In the genomic region with DNA sequence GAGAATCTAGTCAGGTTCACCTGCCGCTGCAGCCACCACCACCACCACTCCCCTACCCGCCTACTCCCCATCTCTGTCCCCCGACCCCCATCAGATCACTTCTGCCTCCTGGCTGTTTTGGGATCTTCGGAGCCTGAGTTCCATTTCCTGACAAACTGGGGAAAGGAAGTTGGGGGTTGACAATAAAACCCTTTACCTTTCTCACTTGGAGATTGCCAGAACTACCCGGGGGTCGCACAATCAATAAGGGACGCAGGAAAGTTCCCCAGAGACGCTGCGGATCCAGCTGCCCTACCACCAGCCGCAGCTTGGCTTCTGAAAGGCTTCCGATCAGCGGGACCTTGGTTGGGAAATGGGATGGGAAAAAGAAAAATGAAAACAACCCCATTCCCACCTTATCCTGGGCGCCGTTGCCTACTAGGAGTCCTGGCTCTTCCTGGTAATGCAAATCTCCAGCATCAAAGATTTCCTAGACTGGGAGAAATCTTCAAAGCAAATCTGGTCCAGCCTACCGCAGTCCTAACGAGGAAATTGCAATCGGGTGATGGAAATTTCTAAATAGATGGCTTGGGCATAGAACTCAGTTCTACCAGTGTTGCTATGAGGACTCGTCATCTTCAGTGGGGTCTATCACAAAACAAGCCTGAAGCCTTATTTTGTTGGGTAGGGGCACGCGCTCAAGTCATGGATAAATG, we compare ENCODE assay signal across 9 mouse cellular contexts. TPM values are rescaled to one million over a fixed set of nuclear protein-coding genes. Genes with fewer than 3 reads are reported as not detected.
DNase-seq lines count a peak whose midpoint lies in the region; ATAC-seq and TF ChIP-seq lines count a peak whose summit lies in the region.
"Had no signal": no experiment of that assay in that cellular context is flagged by ENCODE, and none has a peak within 500 bp of the region (broad histone marks: within the 10 kb centered on the region; RNA-seq: fewer than 3 reads in every experiment).

No protein-coding gene starts in this region.

- 15% methylated on average over 20 of the region's 20 CpGs for WGBS in heart, embryonic 12.5 days
- WGBS in forebrain, postnatal 0 days, result 15% methylated on average over 20 of the region's 20 CpGs
- 8% methylated on average over 20 of the region's 20 CpGs for WGBS in liver, embryonic 16.5 days (ENCODE audit: insufficient replicate concordance)

- ATAC-seq in heart, embryonic 12.5 days (ENCODE audit: insufficient number of reproducible peaks, low FRiP score), result no peak
- no peak for ATAC-seq in forebrain, postnatal 0 days
- ATAC-seq in liver, embryonic 16.5 days (ENCODE audit: low read depth), result no peak
- ATAC-seq in megakaryocyte progenitor cell, adult 5-6 weeks (replicated peaks; ENCODE audit: poor library complexity), result no peak

- intact Hi-C loops in heart, postnatal 10 days (cut with DNase I), result no loop called here

- peak; percentile 21 for TF ChIP-seq CTCF in forebrain, postnatal 0 days (IDR thresholded peaks at IDR 0.05; ENCODE audit: low read depth)

- H3K27ac ChIP-seq in heart, embryonic 12.5 days (ENCODE audit: poor library complexity, severe bottlenecking), result peak overlapping the region; percentile 66
- no peak overlapping the region for H3K27ac ChIP-seq in ES-E14 (ENCODE audit: insufficient read depth, low read depth, low read length, poor library complexity, severe bottlenecking)
- peak overlapping the region; percentile 88 for H3K27ac ChIP-seq in forebrain, postnatal 0 days (ENCODE audit: low read depth, low read length)
- peak overlapping the region; percentile 81 for H3K27ac ChIP-seq in liver, embryonic 16.5 days (ENCODE audit: low read length)

- peak overlapping the region; percentile 91 for H3K4me2 ChIP-seq in heart, embryonic 12.5 days
- peak overlapping the region; percentile 87 for H3K4me2 ChIP-seq in forebrain, postnatal 0 days (ENCODE audit: low read depth)
- peak overlapping the region; percentile 97 for H3K4me2 ChIP-seq in liver, embryonic 16.5 days (ENCODE audit: low read depth, low read length)

- no peaks in the 10 kb centered on the region for H3K27me3 ChIP-seq in heart, embryonic 12.5 days (replicated peaks)
- H3K27me3 ChIP-seq in forebrain, postnatal 0 days (ENCODE audit: insufficient read depth, low read length), result no peaks in the 10 kb centered on the region
- H3K27me3 ChIP-seq in liver, embryonic 16.5 days (ENCODE audit: control insufficient read depth, insufficient read depth, low read depth, low read length), result no peaks in the 10 kb centered on the region

- peak overlapping the region; percentile 77 for H3K9ac ChIP-seq in heart, embryonic 12.5 days
- peak overlapping the region; percentile 74 for H3K9ac ChIP-seq in ES-E14 (ENCODE audit: insufficient read depth, low read depth, low read length, poor library complexity, severe bottlenecking)
- H3K9ac ChIP-seq in forebrain, postnatal 0 days, result peak overlapping the region; percentile 67
- H3K9ac ChIP-seq in liver, embryonic 16.5 days (ENCODE audit: low read depth, low read length), result peak overlapping the region; percentile 65

- no peaks in the 10 kb centered on the region for H3K9me3 ChIP-seq in heart, embryonic 12.5 days (replicated peaks)
- H3K9me3 ChIP-seq in ES-E14 (ENCODE audit: control insufficient read depth, insufficient read depth, low read depth, low read length), result no peaks in the 10 kb centered on the region
- no peaks in the 10 kb centered on the region for H3K9me3 ChIP-seq in forebrain, postnatal 0 days (ENCODE audit: low read length)
- no peaks in the 10 kb centered on the region for H3K9me3 ChIP-seq in liver, embryonic 16.5 days (replicated peaks; ENCODE audit: control insufficient read depth, low read length)

- in situ Hi-C loops in ES-E14 (cut with MboI; ENCODE audit: low sequenced_read_pairs in 2 of 2, unreplicated experiment in 2 of 2), result no loop called here

- peaks cover 26% of the 10 kb centered on the region for H3K36me3 ChIP-seq in heart, embryonic 12.5 days
- H3K36me3 ChIP-seq in ES-E14 (ENCODE audit: control insufficient read depth, insufficient read depth, low read length, poor library complexity, severe bottlenecking), result peaks cover 21% of the 10 kb centered on the region
- peaks cover 30% of the 10 kb centered on the region for H3K36me3 ChIP-seq in forebrain, postnatal 0 days (ENCODE audit: insufficient read depth)
- peaks cover under 1% of the 10 kb centered on the region; the same call in 1 of the 2 replicates for H3K36me3 ChIP-seq in liver, embryonic 16.5 days (ENCODE audit: control insufficient read depth, insufficient read depth)

- no peak for DNase-seq in heart, postnatal 10 days
- DNase-seq in ES-E14 (ENCODE audit: low read depth, low spot score), result no peak
- no peak for DNase-seq in forebrain, postnatal 0 days
- no peak for DNase-seq in right cerebral cortex, postnatal 36 days (ENCODE audit: low spot score in 2 of 2)
- DNase-seq in layer of hippocampus, adult 8-10 months (ENCODE audit: low spot score in 2 of 2), result no peak

- H3K4me1 ChIP-seq in heart, embryonic 12.5 days (replicated peaks), result peaks cover 18% of the 10 kb centered on the region
- H3K4me1 ChIP-seq in ES-E14 (ENCODE audit: control insufficient read depth in 2 of 2, insufficient read depth in 2 of 2, low read length in 2 of 2, poor library complexity in 1 of 2), result peaks cover 5 to 7% of the 10 kb centered on the region in 2 experiments; a peak in 1 of 4 replicates
- H3K4me1 ChIP-seq in forebrain, postnatal 0 days (ENCODE audit: insufficient read depth), result peaks cover 20% of the 10 kb centered on the region
- peaks cover 16% of the 10 kb centered on the region for H3K4me1 ChIP-seq in liver, embryonic 16.5 days (ENCODE audit: control insufficient read depth, low read depth, low read length)

- peak overlapping the region; percentile 70 for H3K4me3 ChIP-seq in heart, embryonic 12.5 days
- peak overlapping the region; percentile 75 to 79 for H3K4me3 ChIP-seq in ES-E14 (ENCODE audit: insufficient read depth in 1 of 2, low read depth in 1 of 2, low read length in 2 of 2, poor library complexity in 1 of 2, severe bottlenecking in 1 of 2)
- peak overlapping the region; percentile 66 for H3K4me3 ChIP-seq in forebrain, postnatal 0 days (ENCODE audit: low read depth, low read length)
- peak overlapping the region; percentile 69 for H3K4me3 ChIP-seq in liver, embryonic 16.5 days (ENCODE audit: low read depth, low read length)

TF ChIP-seq in ES-E14, 5 proteins besides CTCF, POLR2A, EP300 and RAD21 (continues in another document):
- no peak for TF ChIP-seq ZNF384 (IDR thresholded peaks at IDR 0.05; ENCODE audit: low read depth, low read length)
- no peak for TF ChIP-seq HCFC1 (IDR thresholded peaks at IDR 0.05; ENCODE audit: borderline replicate concordance, insufficient read depth, low read length)

RNA-seq across cellular contexts. Expression of gene Qpctl, which starts 0.8 kb away (rescaled TPM):
- 10.0 TPM in 2 replicates for polyA plus RNA-seq in heart, embryonic 12.5 days (2016; fragmentation: Nextera tagmentation; extraction: Ambion mirVana)
- 1 to 10 TPM; 6.4 to 8.2 TPM for total RNA-seq in heart, postnatal 10 days (2021)
- total RNA-seq in ES-E14 (2012; rRNA removed), result 8.1 and 11.7 TPM in 2 replicates
- total RNA-seq in forebrain, postnatal 0 days (2014; rRNA removed), result 12.3 and 14.4 TPM in 2 replicates
- 19.8 and 23.3 TPM in 2 replicates for polyA plus RNA-seq in forebrain, postnatal 0 days (2015; fragmentation: Nextera tagmentation; extraction: Ambion mirVana)
- 3.9 and 4.0 TPM in 2 replicates for polyA plus RNA-seq in liver, embryonic 16.5 days (2015; fragmentation: Nextera tagmentation; extraction: Ambion mirVana)
- 6.5 and 6.9 TPM in 2 replicates for total RNA-seq in megakaryocyte progenitor cell, adult 5-6 weeks (2015)
- 3.4 and 5.6 TPM in 2 replicates for total RNA-seq in megakaryocyte progenitor cell, adult 5-6 weeks (2017)
- total RNA-seq in layer of hippocampus, adult 8-10 months (2022), result 10 to 100 TPM; 18.6 to 20.9 (median 20.4) TPM

RNA-seq across cellular contexts. Expression of gene Snrpd2, which starts 1.2 kb away (rescaled TPM):
- 101 TPM in 2 replicates for polyA plus RNA-seq in heart, embryonic 12.5 days (2016; fragmentation: Nextera tagmentation; extraction: Ambion mirVana)
- 10 to 100 TPM; 77.1 to 81.0 TPM for total RNA-seq in heart, postnatal 10 days (2021)
- 355 and 382 TPM in 2 replicates for total RNA-seq in ES-E14 (2012; rRNA removed)
- total RNA-seq in forebrain, postnatal 0 days (2014; rRNA removed), result 50.0 and 88.1 TPM in 2 replicates
- polyA plus RNA-seq in forebrain, postnatal 0 days (2015; fragmentation: Nextera tagmentation; extraction: Ambion mirVana), result 124 and 172 TPM in 2 replicates
- 47.9 and 54.4 TPM in 2 replicates for polyA plus RNA-seq in liver, embryonic 16.5 days (2015; fragmentation: Nextera tagmentation; extraction: Ambion mirVana)
- 106 and 117 TPM in 2 replicates for total RNA-seq in megakaryocyte progenitor cell, adult 5-6 weeks (2015)
- total RNA-seq in megakaryocyte progenitor cell, adult 5-6 weeks (2017), result 78.6 and 83.9 TPM in 2 replicates
- total RNA-seq in layer of hippocampus, adult 8-10 months (2022), result 10 to 100 TPM; 75.6 to 82.3 (median 78.2) TPM

RNA-seq across cellular contexts. Expression of gene Gipr, which starts 17.6 kb away (rescaled TPM):
- 8.0 and 9.7 TPM in 2 replicates for polyA plus RNA-seq in heart, embryonic 12.5 days (2016; fragmentation: Nextera tagmentation; extraction: Ambion mirVana)
- under 1 TPM; 0.50 to 0.69 TPM for total RNA-seq in heart, postnatal 10 days (2021)
- 1.5 and 3.6 TPM in 2 replicates for total RNA-seq in ES-E14 (2012; rRNA removed)
- total RNA-seq in forebrain, postnatal 0 days (2014; rRNA removed), result 16.9 and 20.2 TPM in 2 replicates
- 5.3 and 8.0 TPM in 2 replicates for polyA plus RNA-seq in forebrain, postnatal 0 days (2015; fragmentation: Nextera tagmentation; extraction: Ambion mirVana)
- 0.99 and 2.1 TPM in 2 replicates for polyA plus RNA-seq in liver, embryonic 16.5 days (2015; fragmentation: Nextera tagmentation; extraction: Ambion mirVana)
- not detected in 2 replicates for total RNA-seq in megakaryocyte progenitor cell, adult 5-6 weeks (2015)
- not detected in 2 replicates for total RNA-seq in megakaryocyte progenitor cell, adult 5-6 weeks (2017)
- 1 to 10 TPM; 1.0 to 1.5 (median 1.2) TPM for total RNA-seq in layer of hippocampus, adult 8-10 months (2022)
- total RNA-seq: common myeloid progenitor, adult 5-6 weeks had no signal

RNA-seq across cellular contexts. Expression of gene Eml2, which starts 27.9 kb away (rescaled TPM):
- 17.7 and 18.2 TPM in 2 replicates for polyA plus RNA-seq in heart, embryonic 12.5 days (2016; fragmentation: Nextera tagmentation; extraction: Ambion mirVana)
- 10 to 100 TPM; 47.8 to 56.5 TPM for total RNA-seq in heart, postnatal 10 days (2021)
- total RNA-seq in ES-E14 (2012; rRNA removed), result 29.5 and 29.8 TPM in 2 replicates
- total RNA-seq in forebrain, postnatal 0 days (2014; rRNA removed), result 63.6 and 64.8 TPM in 2 replicates
- 7.9 and 9.9 TPM in 2 replicates for polyA plus RNA-seq in forebrain, postnatal 0 days (2015; fragmentation: Nextera tagmentation; extraction: Ambion mirVana)
- 4.0 and 5.0 TPM in 2 replicates for polyA plus RNA-seq in liver, embryonic 16.5 days (2015; fragmentation: Nextera tagmentation; extraction: Ambion mirVana)
- total RNA-seq in megakaryocyte progenitor cell, adult 5-6 weeks (2015), result 4.3 and 5.5 TPM in 2 replicates
- 8.0 and 15.1 TPM in 2 replicates for total RNA-seq in megakaryocyte progenitor cell, adult 5-6 weeks (2017)
- total RNA-seq in layer of hippocampus, adult 8-10 months (2022), result 100 to 1,000 TPM; 156 to 198 (median 171) TPM

RNA-seq across cellular contexts. Expression of gene Fbxo46, which starts 28.7 kb away (rescaled TPM):
- polyA plus RNA-seq in heart, embryonic 12.5 days (2016; fragmentation: Nextera tagmentation; extraction: Ambion mirVana), result 10.2 and 11.2 TPM in 2 replicates
- 1 to 10 TPM; 5.5 to 7.6 TPM for total RNA-seq in heart, postnatal 10 days (2021)
- total RNA-seq in ES-E14 (2012; rRNA removed), result 19.5 and 27.1 TPM in 2 replicates
- total RNA-seq in forebrain, postnatal 0 days (2014; rRNA removed), result 19.8 and 22.8 TPM in 2 replicates
- 8.4 and 11.9 TPM in 2 replicates for polyA plus RNA-seq in forebrain, postnatal 0 days (2015; fragmentation: Nextera tagmentation; extraction: Ambion mirVana)
- polyA plus RNA-seq in liver, embryonic 16.5 days (2015; fragmentation: Nextera tagmentation; extraction: Ambion mirVana), result 4.7 and 5.2 TPM in 2 replicates
- 2.0 and 2.1 TPM in 2 replicates for total RNA-seq in megakaryocyte progenitor cell, adult 5-6 weeks (2015)
- 4.2 and 5.0 TPM in 2 replicates for total RNA-seq in megakaryocyte progenitor cell, adult 5-6 weeks (2017)
- 10 to 100 TPM; 13.3 to 15.1 (median 14.4) TPM for total RNA-seq in layer of hippocampus, adult 8-10 months (2022)
